Mouse (Mus musculus) T-helper 17 cell (primary cell): ENCODE measurements at regions not wholly inside any gene's neighbourhood (a gene's known extent, or its start where the extent isn't known, plus 50 kb on each side); places are given as distances from the start of the nearest gene placed in this dataset.

ENCODE experiments used
- in situ Hi-C, 2 experiments: fragments of 300-600 bp; cut with MboI, MseI; formaldehyde crosslinking; loops; 1 replicate in 1 of 2; 2 replicates in 1 of 2; pipeline ENCODE4 v1.15.1; 2025; ENCODE audit warnings: high pct_unique_total_duplicates in 2 of 2

- in situ Hi-C loops = loop anchor here in 1 of 2 experiments (10.0 kb wide), 1 partner anchor 662 kb away; no protein-coding TSS in a partner anchor
These were observed 916.3 kb downstream of the Rps29 start for GRCm38 (mm10) chr12:68242683-68243082.

- in situ Hi-C loops = no loop called here
These were observed 927.2 kb downstream of the Rps29 start for GRCm38 (mm10) chr12:68231803-68232202.

DNA sequence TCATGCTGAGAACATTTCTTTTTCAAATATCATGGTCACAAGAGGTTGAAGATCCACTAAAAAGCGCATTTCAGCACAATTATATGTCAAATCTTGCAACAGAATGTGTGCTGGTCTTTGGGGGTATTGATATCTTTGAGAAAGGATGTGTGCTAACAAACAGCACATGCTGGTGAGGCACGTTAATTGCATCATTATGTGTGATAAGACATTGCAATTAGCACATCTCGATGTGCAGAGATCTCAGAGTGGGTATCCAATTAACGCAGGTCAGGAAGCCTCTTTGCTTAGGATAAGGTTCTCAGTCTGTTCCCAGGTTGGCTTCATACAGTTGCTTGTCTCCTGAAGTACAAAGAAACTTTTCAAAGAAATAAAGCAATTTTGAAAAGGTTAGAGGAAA is 941.9 kb downstream of the Rps29 start:
- in situ Hi-C loops = loop anchor here in 1 of 2 experiments (10.0 kb wide), 1 partner anchor 1902 kb away; no protein-coding TSS in a partner anchor

DNA sequence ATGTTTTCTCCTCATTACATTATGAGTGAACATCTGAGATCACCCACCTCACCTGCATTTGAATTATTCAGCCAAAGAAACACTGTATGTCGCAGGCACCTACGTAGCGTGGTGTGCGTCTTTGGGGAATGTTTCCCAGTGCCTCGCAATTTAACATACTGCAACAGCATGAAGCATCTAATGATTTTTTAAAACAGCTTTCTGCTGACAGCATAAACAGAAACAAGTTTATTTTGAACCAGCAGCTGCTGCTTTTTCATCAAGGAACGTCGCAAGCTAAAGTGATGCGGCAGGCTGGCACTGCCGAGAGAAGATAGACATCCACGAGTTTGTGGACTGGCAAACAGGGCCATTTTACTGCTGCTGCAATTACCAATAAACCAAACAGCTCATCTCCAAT is 950.7 kb downstream of the Rps29 start:
- in situ Hi-C loops = no loop called here

GRCm38 (mm10) chr12:68183858-68184257 is 961.5 kb upstream of the Mdga2 start:
- in situ Hi-C loops = no loop called here

DNA sequence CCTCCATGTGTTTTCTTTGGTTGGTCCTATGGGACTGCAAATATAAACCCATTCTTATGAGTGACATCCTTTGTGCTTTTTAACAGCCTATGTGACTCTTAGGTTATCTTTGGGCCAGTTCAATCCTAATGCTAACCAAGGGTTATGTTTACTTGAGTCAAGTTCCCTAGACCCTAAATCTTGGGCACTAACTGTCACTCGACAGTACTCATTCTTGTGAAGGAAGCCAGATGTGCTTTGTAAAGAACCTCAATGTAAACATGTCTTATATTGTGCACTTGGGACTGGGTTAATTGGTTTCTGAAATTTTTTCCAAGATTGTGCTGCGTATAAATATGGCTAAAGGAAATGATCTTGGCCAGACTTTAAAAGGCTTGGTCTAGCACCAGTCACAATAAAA is 939.0 kb upstream of the Mdga2 start:
- in situ Hi-C loops = loop anchor here in 1 of 2 experiments (10.0 kb wide), 1 partner anchor 1767 kb away; no protein-coding TSS in a partner anchor

DNA sequence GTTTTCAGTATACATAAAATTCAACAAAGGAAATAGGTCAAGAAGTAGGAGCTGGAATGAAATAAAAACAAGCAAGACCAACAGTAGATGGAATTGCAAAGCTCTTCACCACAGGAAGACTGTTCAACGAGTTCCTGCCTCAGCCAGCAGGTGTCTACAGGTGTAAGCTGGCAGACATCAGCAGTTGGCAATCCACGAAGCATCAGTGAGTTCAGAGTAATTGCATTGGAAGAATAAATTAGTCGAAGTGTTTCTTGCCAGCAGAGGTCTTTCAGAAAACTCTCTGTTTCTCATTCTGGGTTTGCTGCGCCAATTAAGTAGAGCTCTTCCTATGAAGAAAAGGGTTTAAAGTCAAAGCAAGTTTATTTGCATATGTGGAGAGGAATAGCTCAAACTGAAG is 925.7 kb upstream of the Mdga2 start:
- in situ Hi-C loops = no loop called here

DNA sequence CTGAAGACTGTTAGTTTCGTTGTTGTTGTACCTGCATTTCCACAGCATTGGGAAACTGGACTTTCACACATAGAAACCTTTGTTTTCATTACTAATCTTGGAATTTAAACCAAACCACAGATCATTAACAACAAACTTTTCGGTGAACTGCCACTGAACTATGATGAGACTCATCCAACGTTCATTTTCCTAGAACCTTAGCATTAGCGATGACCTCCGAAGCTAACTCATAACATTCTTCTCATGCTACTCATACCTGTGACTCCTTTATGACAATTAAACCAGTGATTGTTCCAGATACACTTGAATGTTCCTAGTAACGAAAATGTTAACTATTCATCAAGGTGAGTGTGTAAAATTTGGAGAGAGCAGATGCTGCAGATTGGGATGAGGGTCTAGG is 917.5 kb upstream of the Mdga2 start:
- in situ Hi-C loops = no loop called here

DNA sequence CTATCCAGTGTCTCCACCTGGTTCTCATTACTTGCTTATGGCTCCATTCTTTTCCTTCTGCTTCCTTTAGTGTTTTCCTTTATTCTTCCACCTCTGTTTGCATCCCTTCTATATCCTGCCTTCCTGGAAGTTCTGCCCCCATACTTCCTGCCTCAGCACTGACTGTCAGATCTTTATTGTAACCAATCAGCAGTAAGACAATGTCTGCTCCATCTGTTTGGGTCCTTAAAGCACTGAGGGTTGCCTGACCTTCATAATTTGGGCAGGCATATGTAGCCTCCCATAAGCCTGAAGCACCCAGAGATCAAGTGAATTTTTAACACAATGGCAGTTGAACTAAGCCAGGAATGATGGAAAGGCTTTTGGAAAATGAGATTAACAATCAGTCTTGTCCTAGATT is 909.4 kb upstream of the Mdga2 start:
- in situ Hi-C loops = no loop called here

DNA sequence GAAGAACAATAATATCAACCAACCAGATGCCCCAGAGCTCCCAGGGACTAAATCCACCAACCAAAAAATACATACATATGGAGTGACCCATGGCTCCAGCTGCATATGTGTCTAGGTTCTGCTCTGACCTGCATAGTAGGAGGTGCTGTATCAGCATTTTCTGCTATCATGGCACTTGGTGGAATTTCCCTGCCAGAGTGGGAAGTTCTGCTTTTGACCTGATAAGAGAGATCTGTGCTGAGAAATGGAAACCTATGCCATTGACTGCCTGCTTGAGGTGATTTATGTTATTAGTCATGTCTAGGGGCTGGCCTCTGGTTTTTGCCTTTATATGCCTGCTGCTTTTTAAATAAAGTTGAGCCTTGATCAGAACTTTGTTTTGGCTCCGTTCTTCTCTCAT is 893.4 kb upstream of the Mdga2 start:
- in situ Hi-C loops = no loop called here
